Mouse (Mus musculus): ENCODE data around the gene Foxo1.

DNA sequence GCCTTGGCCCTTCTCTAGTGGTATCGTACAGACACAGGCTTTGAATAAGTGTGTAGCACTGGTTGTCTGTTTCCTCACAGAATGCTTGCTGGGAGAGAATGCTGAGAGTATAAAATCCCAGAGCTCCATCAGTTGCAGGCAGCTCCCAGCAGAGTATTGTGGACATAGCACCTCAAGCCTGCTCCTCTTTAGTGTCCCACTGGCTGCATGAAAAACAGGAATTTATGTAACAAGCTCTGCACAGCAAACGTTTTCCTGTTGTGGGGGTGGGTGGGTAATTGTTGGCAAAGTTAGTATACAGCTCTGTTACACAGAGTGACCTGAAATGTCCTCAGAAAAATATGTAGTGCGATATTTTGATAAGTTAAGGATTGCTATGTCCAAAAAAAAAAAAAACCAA, 74.1 kb downstream of the Foxo1 start:
- no peak for TF ChIP-seq CTCF (IDR thresholded peaks at IDR 0.05; ENCODE audit: extremely low read depth, insufficient read length, insufficient replicate concordance, low read depth, low read length)
- TF ChIP-seq POLR2A (IDR thresholded peaks at IDR 0.05; ENCODE audit: low read depth, low read length) = no peak

Data from small intestine, adult 2 months (tissue).